ENCODE assay signal across 13 mouse cellular contexts in genomic region chr11:117297190-117297829, GRCm38 (mm10).
DNase-seq lines count a peak whose midpoint lies in the region; ATAC-seq and TF ChIP-seq lines count a peak whose summit lies in the region.
"Had no signal": no experiment of that assay in that cellular context is flagged by ENCODE, and none has a peak within 500 bp of the region (broad histone marks: within the 10 kb centered on the region; RNA-seq: fewer than 3 reads in every experiment).

No protein-coding gene starts in this region.

- intact Hi-C loops in gastrocnemius, adult 2 months (cut with DNase I) = no loop called here
- intact Hi-C loops in gastrocnemius, postnatal 36 days (cut with DNase I) = no loop called here
- intact Hi-C loops in left cerebral cortex, postnatal 25 days (cut with DNase I) = no loop called here

- no peak overlapping the region for H3K4me3 ChIP-seq in gastrocnemius, adult 2 months
- H3K4me3 ChIP-seq in lung, embryonic 14.5 days (ENCODE audit: low read depth, low read length) = no peak overlapping the region
- H3K4me3 ChIP-seq in intestine, embryonic 15.5 days (replicated peaks) = no peak overlapping the region
- no peak overlapping the region for H3K4me3 ChIP-seq in stomach, embryonic 15.5 days (replicated peaks)
- H3K4me3 ChIP-seq: forebrain, embryonic 12.5 days had no signal

- no peak for DNase-seq in gastrocnemius, adult 2 months
- no peak for DNase-seq in gastrocnemius, postnatal 36 days
- no peak for DNase-seq in lung, embryonic 14.5 days
- DNase-seq in lung, postnatal 25 days (ENCODE audit: low spot score) = no peak
- DNase-seq in left cerebral cortex, postnatal 25 days (ENCODE audit: low spot score in 2 of 2) = no peak
- no peak for DNase-seq in adrenal gland, adult (ENCODE audit: inconsistent age in 2 of 2, low spot score in 1 of 2)
- DNase-seq: cerebellum, adult 2 months; kidney, adult 18-20 months; left cerebral cortex, postnatal 4 days had no signal

- no peak overlapping the region for H3K9ac ChIP-seq in lung, embryonic 14.5 days
- no peak overlapping the region for H3K9ac ChIP-seq in intestine, embryonic 15.5 days
- H3K9ac ChIP-seq in stomach, embryonic 15.5 days = no peak overlapping the region
- H3K9ac ChIP-seq: forebrain, embryonic 12.5 days had no signal

- TF ChIP-seq CTCF in gastrocnemius, adult 2 months (IDR thresholded peaks at IDR 0.05) = no peak
- TF ChIP-seq CTCF in lung, embryonic 14.5 days (IDR thresholded peaks at IDR 0.05; ENCODE audit: low read depth) = no peak

- no peaks in the 10 kb centered on the region for H3K27me3 ChIP-seq in lung, embryonic 14.5 days (ENCODE audit: insufficient read depth, low read length)
- H3K27me3 ChIP-seq in intestine, embryonic 15.5 days (replicated peaks) = no peaks in the 10 kb centered on the region
- H3K27me3 ChIP-seq in stomach, embryonic 15.5 days (replicated peaks) = no peaks in the 10 kb centered on the region
- H3K27me3 ChIP-seq: forebrain, embryonic 12.5 days had no signal

- peak overlapping the region; percentile 63 for H3K27ac ChIP-seq in gastrocnemius, adult 2 months
- peak overlapping the region; percentile 37; the same call in 1 of the 2 replicates for H3K27ac ChIP-seq in lung, embryonic 14.5 days (ENCODE audit: low read depth)
- H3K27ac ChIP-seq in intestine, embryonic 15.5 days = peak overlapping the region; percentile 56; the same call in 1 of the 2 replicates
- H3K27ac ChIP-seq in stomach, embryonic 15.5 days = peak overlapping the region; percentile 62; the same call in 1 of the 2 replicates

- ATAC-seq in lung, embryonic 14.5 days (ENCODE audit: insufficient read depth) = no peak
- ATAC-seq in intestine, embryonic 15.5 days = no peak
- no peak for ATAC-seq in stomach, embryonic 15.5 days (ENCODE audit: insufficient read depth, low FRiP score, low read depth)

- 88% methylated on average over 3 of the region's 3 CpGs for WGBS in lung, embryonic 14.5 days
- 82% methylated on average over 3 of the region's 3 CpGs for WGBS in intestine, embryonic 15.5 days
- 85% methylated on average over 3 of the region's 3 CpGs for WGBS in stomach, embryonic 15.5 days

- H3K36me3 ChIP-seq in lung, embryonic 14.5 days (ENCODE audit: insufficient read depth) = peaks cover 26% of the 10 kb centered on the region
- 0 out of 2 replicates have a peak, but pooled peaks cover 2% of the 10 kb centered on the region for H3K36me3 ChIP-seq in intestine, embryonic 15.5 days
- 0 out of 2 replicates have a peak, but pooled peaks cover 2% of the 10 kb centered on the region for H3K36me3 ChIP-seq in stomach, embryonic 15.5 days

- H3K4me2 ChIP-seq in lung, embryonic 14.5 days = no peak overlapping the region
- H3K4me2 ChIP-seq in intestine, embryonic 15.5 days (replicated peaks) = no peak overlapping the region
- no peak overlapping the region for H3K4me2 ChIP-seq in stomach, embryonic 15.5 days
- H3K4me2 ChIP-seq: forebrain, embryonic 12.5 days; midbrain, embryonic 11.5 days had no signal

- peaks cover 7% of the 10 kb centered on the region for H3K4me1 ChIP-seq in lung, embryonic 14.5 days (ENCODE audit: insufficient read depth)
- peaks cover 28% of the 10 kb centered on the region for H3K4me1 ChIP-seq in intestine, embryonic 15.5 days (replicated peaks)
- peaks cover 16% of the 10 kb centered on the region for H3K4me1 ChIP-seq in stomach, embryonic 15.5 days

- H3K9me3 ChIP-seq in lung, embryonic 14.5 days (ENCODE audit: low read depth, low read length) = no peaks in the 10 kb centered on the region
- H3K9me3 ChIP-seq in intestine, embryonic 15.5 days = no peaks in the 10 kb centered on the region
- no peaks in the 10 kb centered on the region for H3K9me3 ChIP-seq in stomach, embryonic 15.5 days
- H3K9me3 ChIP-seq: forebrain, embryonic 12.5 days had no signal
